Mouse (Mus musculus) hindbrain, embryonic 13.5 days (tissue): ENCODE results near the gene Srgap3. TPM values are rescaled to one million over a fixed set of nuclear protein-coding genes. Genes with fewer than 3 reads are reported as not detected.
A peak's percentile ranks its signal among the peaks of the same experiment; 100 is the strongest.

Source experiments
- ATAC-seq: fragments of 200-750 bp; cut with Nextera tagmentation; 2 replicates; pipeline ENCODE4 v1.8.0; 2017; ENCODE audit warnings: moderate TSS enrichment; ENCODE audit not compliant: low FRiP score
- H3K27ac ChIP-seq: fragments of 300-500 bp; sonication (generic); 2 replicates; pipeline ENCODE4 v1.5.1; 2015; ENCODE audit warnings: inconsistent platforms, mild to moderate bottlenecking, moderate library complexity
- H3K27me3 ChIP-seq: fragments of 300-500 bp; sonication (generic); 2 replicates; pipeline ENCODE4 v1.6.1; 2015; ENCODE audit warnings: mild to moderate bottlenecking, inconsistent platforms
- H3K36me3 ChIP-seq: fragments of 300-500 bp; sonication (generic); 2 replicates; pipeline ENCODE4 v1.6.1; 2015; ENCODE audit warnings: mild to moderate bottlenecking, inconsistent platforms
- H3K4me1 ChIP-seq: fragments of 300-500 bp; sonication (generic); replicated peaks from 2 replicates; pipeline ENCODE4 v1.6.1; 2015; ENCODE audit warnings: inconsistent platforms
- H3K4me2 ChIP-seq: fragments of 300-500 bp; sonication (generic); 2 replicates; pipeline ENCODE4 v1.6.1; 2015; ENCODE audit warnings: inconsistent platforms, mild to moderate bottlenecking, moderate library complexity
- H3K4me3 ChIP-seq: fragments of 300-500 bp; sonication (generic); 2 replicates; pipeline ENCODE4 v1.5.1; 2015; ENCODE audit warnings: mild to moderate bottlenecking, inconsistent platforms
- H3K9ac ChIP-seq: fragments of 300-500 bp; sonication (generic); 2 replicates; pipeline ENCODE4 v1.6.1; 2015; ENCODE audit warnings: mild to moderate bottlenecking, inconsistent platforms
- H3K9me3 ChIP-seq: fragments of 300-500 bp; sonication (generic); 2 replicates; pipeline ENCODE4 v1.6.1; 2016; ENCODE audit warnings: inconsistent platforms
- WGBS: fragments of 180-500 bp; shearing (Covaris S2); methylation state at CpG from one replicate; pipeline ENCODE4 v1.1.7; 2015; 5-methylcytosine and 5-hydroxymethylcytosine counted together
- polyA plus RNA-seq: library from polyadenylated mRNA; unstranded; fragments of >200 nt; fragmentation: Nextera tagmentation; extraction: Ambion mirVana; gene quantifications from 2 replicates; pipeline ENCODE4 v1.2.1, GENCODE M21; 2015

The Srgap3 gene
- polyA plus RNA-seq, 1 experiment from 2014 or later, result 37.5 TPM

DNA sequence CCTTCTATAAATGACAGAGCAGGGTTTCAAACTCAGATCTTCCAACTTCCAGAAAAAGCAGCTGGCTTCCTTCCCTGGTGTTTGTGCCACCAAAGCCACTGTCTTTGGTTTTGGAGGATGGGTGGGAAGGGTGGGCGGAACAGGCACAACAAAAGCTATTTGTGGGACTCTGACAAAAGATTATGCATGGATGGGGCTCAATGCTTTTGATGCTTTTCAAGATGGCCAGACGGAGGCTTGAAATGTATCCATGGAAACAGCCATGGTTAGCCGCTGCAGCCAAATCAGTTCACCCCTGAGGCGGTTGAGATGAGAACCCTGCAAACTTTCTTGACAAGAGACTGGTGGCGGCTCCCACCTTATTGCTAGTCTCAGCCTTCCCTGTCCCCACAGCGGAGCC is 46.8 kb downstream of the Srgap3 start:
- no peaks in the 10 kb centered on the region for H3K36me3 ChIP-seq
- H3K9ac ChIP-seq, result no peak overlapping the region
- ATAC-seq, result peak; percentile 9; the same call in 1 of the 2 replicates
- H3K27me3 ChIP-seq, result no peaks in the 10 kb centered on the region
- H3K4me2 ChIP-seq, result peak overlapping the region; percentile 4; the same call in 1 of the 2 replicates
- no peaks in the 10 kb centered on the region for H3K9me3 ChIP-seq
- no peak overlapping the region for H3K4me3 ChIP-seq
- H3K4me1 ChIP-seq, result peaks cover 87% of the 10 kb centered on the region
- H3K27ac ChIP-seq, result peak overlapping the region; percentile 92
- WGBS, result 20% methylated on average over 6 of the region's 6 CpGs

DNA sequence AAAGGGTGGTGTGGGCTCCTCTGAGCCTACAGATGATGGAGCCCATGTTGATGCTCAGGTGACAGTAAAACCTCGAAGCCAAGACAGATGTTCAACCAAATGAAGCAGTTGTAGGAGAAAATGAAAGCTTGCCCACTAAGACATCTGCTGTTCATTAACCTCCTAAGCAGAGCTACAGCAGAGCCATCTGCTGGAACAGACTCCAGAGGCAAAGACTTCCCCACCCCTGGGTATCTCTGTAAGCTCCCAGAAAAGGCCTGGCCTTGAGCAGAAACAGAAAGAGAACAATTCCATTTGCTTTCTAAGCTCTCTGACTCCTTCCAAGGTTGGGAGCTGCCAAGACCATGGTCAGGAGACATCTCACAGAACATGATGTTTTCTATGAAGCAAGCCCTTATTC is 47.4 kb downstream of the Srgap3 start:
- peaks cover 89% of the 10 kb centered on the region for H3K4me1 ChIP-seq
- no peaks in the 10 kb centered on the region for H3K36me3 ChIP-seq
- WGBS, result 27% methylated on average over 1 of the region's 1 CpGs
- H3K27ac ChIP-seq, result peak overlapping the region; percentile 92
- H3K9me3 ChIP-seq, result no peaks in the 10 kb centered on the region
- H3K9ac ChIP-seq, result no peak overlapping the region
- H3K27me3 ChIP-seq, result no peaks in the 10 kb centered on the region
- no peak overlapping the region for H3K4me3 ChIP-seq
- ATAC-seq, result no peak
- H3K4me2 ChIP-seq, result 0 out of 2 replicates have a peak overlapping the region, but pooled peaks have one; percentile 6

DNA sequence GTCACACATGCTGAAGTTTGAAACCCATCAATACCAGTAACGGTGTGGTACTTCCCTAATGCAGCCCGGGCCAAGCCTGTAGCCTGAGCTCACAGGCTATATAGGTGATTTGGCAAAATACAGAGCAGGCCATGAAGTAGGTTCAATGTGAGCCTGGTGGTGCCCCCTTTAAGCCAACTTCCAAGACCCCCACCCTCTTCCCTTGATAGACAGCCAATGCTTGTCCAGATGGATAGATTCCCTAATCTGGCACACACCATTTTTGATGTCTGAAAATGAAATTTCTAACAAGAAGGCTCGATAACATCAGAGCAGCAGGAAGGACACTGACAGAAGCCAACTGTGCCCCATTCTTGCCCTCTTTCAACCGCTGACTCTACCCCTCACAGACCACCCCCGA is 47.8 kb downstream of the Srgap3 start:
- H3K4me2 ChIP-seq, result 0 out of 2 replicates have a peak overlapping the region, but pooled peaks have one; percentile 6
- no peak for ATAC-seq
- H3K9ac ChIP-seq, result no peak overlapping the region
- H3K27ac ChIP-seq, result peak overlapping the region; percentile 92
- no peak overlapping the region for H3K4me3 ChIP-seq
- H3K9me3 ChIP-seq, result no peaks in the 10 kb centered on the region
- peaks cover 92% of the 10 kb centered on the region for H3K4me1 ChIP-seq
- 54% methylated on average over 5 of the region's 5 CpGs for WGBS
- no peaks in the 10 kb centered on the region for H3K27me3 ChIP-seq
- no peaks in the 10 kb centered on the region for H3K36me3 ChIP-seq

DNA sequence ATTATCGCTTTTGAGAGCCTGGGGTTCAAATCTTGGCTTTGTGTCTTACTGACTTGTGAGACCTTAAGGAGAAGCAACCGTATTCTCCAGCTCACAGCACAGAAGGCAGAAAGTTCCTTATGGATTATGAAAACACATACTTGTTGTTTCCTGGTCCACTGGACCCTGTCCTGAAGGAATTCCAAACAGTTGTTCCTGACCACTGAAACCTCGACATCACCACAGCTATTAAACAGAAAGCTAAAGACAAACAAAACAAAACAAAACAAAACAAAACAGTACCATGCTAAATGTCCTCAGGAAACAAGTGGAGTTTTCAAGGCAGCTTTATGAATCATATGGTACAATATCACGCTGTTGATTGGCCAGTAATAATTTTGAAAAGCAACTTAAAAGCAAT is 48.6 kb downstream of the Srgap3 start:
- no peak overlapping the region for H3K9ac ChIP-seq
- H3K4me3 ChIP-seq, result no peak overlapping the region
- ATAC-seq, result no peak
- WGBS, result 60% methylated on average over 4 of the region's 4 CpGs
- H3K4me1 ChIP-seq, result peaks cover 88% of the 10 kb centered on the region
- H3K27ac ChIP-seq, result peak overlapping the region; percentile 92; the same call in 1 of the 2 replicates
- H3K27me3 ChIP-seq, result no peaks in the 10 kb centered on the region
- H3K36me3 ChIP-seq, result no peaks in the 10 kb centered on the region
- H3K4me2 ChIP-seq, result no peak overlapping the region
- no peaks in the 10 kb centered on the region for H3K9me3 ChIP-seq

DNA sequence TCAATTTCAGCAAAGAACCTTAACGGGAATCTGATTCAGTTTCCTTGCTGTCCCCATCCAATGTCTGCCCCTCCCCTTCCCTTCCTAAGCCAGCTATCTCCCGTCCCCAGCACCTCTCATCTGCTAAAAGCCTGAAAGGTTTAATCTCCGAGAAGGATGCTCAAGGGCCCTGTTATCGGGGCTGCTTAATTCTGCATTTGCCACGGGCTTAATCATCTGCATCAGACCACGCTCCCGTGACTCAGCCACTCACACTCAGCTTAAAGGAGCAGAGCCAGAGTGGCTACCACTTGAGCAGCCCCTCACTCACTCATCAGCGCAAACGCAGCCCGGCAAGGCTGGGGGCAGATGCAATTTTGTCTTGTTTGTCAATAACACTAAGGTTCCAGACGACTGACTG is 50.7 kb downstream of the Srgap3 start:
- Histone ChIP-seq H3K9ac (peak overlapping the region; percentile 53), H3K27me3 (no peaks in the 10 kb centered on the region), H3K9me3 (no peaks in the 10 kb centered on the region), H3K27ac (peak overlapping the region; percentile 90), H3K4me1 (peaks cover 68% of the 10 kb centered on the region), H3K4me2 (peak overlapping the region; percentile 43), H3K36me3 (no peaks in the 10 kb centered on the region), H3K4me3 (no peak overlapping the region)
- WGBS, result 15% methylated on average over 11 of the region's 11 CpGs
- peak; percentile 58; the same call in 1 of the 2 replicates for ATAC-seq

DNA sequence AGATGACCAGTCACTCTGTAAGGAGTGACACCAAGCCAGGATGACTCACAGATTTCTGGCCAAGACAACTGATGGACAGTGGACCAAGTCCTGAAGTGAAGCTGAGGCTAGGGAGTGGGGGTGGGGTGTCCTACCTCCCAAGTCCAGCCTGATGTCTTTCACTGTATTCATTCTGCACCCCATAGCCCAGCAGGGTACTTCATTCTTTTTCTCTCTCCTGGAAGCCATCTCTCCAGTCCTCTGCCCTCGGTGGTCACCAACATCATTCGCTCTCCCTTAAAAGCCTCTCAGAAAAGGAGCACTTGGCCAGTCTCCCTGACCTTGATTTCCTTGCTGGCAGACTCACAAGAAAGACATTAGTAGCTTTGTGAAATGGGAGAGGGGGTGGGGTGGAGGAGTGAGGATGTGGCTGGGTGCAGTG is 56.7 kb downstream of the Srgap3 start:
- 79% methylated on average over 2 of the region's 2 CpGs for WGBS
- no peak overlapping the region for H3K4me2 ChIP-seq

DNA sequence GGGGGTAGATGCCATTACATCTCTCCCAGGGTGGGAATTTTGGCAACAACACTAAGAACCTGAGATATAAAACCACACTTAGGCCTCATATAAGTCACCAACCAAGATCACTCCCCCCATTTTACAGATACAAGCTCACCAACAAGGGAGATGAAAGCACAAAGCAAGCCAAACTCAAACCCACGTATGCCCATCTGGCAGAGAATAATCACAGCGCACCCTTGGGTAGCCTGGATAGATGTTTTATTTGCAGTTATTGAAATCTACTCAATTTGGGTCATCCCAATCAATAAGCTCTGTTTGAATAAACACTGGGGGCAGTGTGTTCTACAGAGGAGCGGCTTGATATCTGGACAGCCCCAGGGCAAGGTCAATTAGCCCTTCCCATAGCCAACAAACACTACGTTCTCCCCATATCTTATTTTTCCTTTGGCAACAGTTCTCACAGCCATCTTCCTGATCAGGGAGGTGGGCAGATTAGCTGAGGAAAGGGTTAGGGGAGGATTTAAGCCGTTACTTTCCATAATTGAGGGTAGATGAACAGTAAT is 63.4 kb downstream of the Srgap3 start:
- no peak for ATAC-seq
- Histone ChIP-seq H3K4me2 (no peak overlapping the region), H3K4me3 (no peak overlapping the region), H3K4me1 (peaks cover 86% of the 10 kb centered on the region), H3K27me3 (no peaks in the 10 kb centered on the region), H3K9me3 (no peaks in the 10 kb centered on the region), H3K36me3 (no peaks in the 10 kb centered on the region), H3K9ac (no peak overlapping the region), H3K27ac (peak overlapping the region; percentile 91)
- whole genome bisulfite sequencing, result 50% methylated on average over 5 of the region's 5 CpGs

More for the DNA sequence above, 56.7 kb downstream of the Srgap3 start:
- H3K9ac ChIP-seq, result no peak overlapping the region
- H3K4me1 ChIP-seq, result peaks cover 55% of the 10 kb centered on the region
- no peak for ATAC-seq
- H3K27me3 ChIP-seq, result no peaks in the 10 kb centered on the region
- H3K9me3 ChIP-seq, result no peaks in the 10 kb centered on the region
- 0 out of 2 replicates have a peak overlapping the region, but pooled peaks have one; percentile 14 for H3K27ac ChIP-seq
- H3K4me3 ChIP-seq, result no peak overlapping the region
- no peaks in the 10 kb centered on the region for H3K36me3 ChIP-seq

DNA sequence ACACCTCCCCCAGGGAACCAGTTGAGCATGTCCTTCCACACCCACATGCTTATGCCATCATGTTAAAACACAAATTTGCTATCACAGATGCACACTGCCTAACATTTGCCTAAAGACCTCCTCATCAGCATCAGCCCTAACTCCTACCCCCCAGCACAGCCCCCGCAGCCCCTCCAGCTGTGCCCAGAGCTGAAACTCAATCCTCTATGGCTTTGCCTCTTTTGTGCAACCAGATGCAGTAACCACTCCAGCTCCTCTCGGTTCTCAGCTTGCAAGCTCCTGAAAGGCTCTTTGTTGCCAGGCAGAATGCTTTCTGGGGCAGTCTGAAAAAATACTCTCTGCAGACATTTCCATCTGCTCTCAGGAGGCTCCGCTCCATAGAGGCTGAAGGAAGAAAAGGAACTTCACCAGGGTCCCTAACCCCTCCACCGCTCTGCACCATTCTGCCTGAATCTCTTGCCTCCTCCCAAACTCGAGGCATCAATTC is 67.0 kb downstream of the Srgap3 start:
- Histone ChIP-seq H3K27me3 (no peaks in the 10 kb centered on the region), H3K4me2 (peak overlapping the region; percentile 27), H3K9me3 (no peaks in the 10 kb centered on the region), H3K4me1 (peaks cover 85% of the 10 kb centered on the region), H3K36me3 (no peaks in the 10 kb centered on the region), H3K27ac (peak overlapping the region; percentile 86), H3K9ac (peak overlapping the region; percentile 53; the same call in 1 of the 2 replicates), H3K4me3 (no peak overlapping the region)
- WGBS, result 7% methylated on average over 5 of the region's 5 CpGs
- peak; percentile 65 for ATAC-seq

- H3K27ac ChIP-seq, result peak overlapping the region; percentile 86
- ATAC-seq, result no peak
- no peaks in the 10 kb centered on the region for H3K9me3 ChIP-seq
- no peaks in the 10 kb centered on the region for H3K27me3 ChIP-seq
- peaks cover 75% of the 10 kb centered on the region for H3K4me1 ChIP-seq
- WGBS, result 66% methylated on average over 5 of the region's 5 CpGs
- H3K4me2 ChIP-seq, result no peak overlapping the region
- H3K9ac ChIP-seq, result no peak overlapping the region
- H3K4me3 ChIP-seq, result no peak overlapping the region
- no peaks in the 10 kb centered on the region for H3K36me3 ChIP-seq
Measured at GRCm38 (mm10) chr6:112879154-112879553, 67.9 kb downstream of the Srgap3 start.

- whole genome bisulfite sequencing, result 88% methylated on average over 9 of the region's 9 CpGs
- Histone ChIP-seq H3K4me2 (no peak overlapping the region), H3K36me3 (peaks cover 9% of the 10 kb centered on the region), H3K4me3 (no peak overlapping the region), H3K27me3 (no peaks in the 10 kb centered on the region), H3K4me1 (peaks cover 59% of the 10 kb centered on the region), H3K27ac (no peak overlapping the region), H3K9me3 (no peaks in the 10 kb centered on the region), H3K9ac (no peak overlapping the region)
- no peak for ATAC-seq
Measured at GRCm38 (mm10) chr6:112873089-112873835, 73.8 kb downstream of the Srgap3 start.

DNA sequence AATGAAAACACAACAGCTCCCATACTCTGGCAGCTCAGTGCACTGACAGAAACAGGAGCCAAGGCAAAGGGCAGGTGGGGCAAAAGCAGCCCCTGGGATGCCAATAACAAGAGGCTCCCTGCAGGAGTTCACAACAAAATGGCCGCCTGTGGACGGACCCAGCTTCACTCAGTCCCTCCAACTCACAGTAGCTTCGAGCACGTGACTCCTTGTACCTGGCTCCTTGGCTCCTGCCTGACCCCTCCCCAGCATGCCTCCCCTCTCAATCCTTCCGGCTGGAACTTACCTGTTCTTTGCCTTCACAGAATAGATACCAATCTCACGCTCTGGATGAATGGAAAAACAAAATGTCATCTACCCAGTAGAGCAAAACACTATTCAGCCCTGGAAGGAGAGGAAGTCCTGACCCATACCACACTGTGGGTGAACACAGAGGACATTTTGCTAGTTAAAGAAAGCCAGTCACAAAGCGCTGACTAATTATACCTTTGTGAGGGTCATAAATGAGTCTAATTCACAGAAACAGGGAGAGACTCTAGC is 75.8 kb downstream of the Srgap3 start:
- H3K27ac ChIP-seq, result no peak overlapping the region
- peaks cover 9% of the 10 kb centered on the region for H3K36me3 ChIP-seq
- no peaks in the 10 kb centered on the region for H3K9me3 ChIP-seq
- no peak for ATAC-seq
- peaks cover 68% of the 10 kb centered on the region for H3K4me1 ChIP-seq
- no peak overlapping the region for H3K4me2 ChIP-seq
- no peaks in the 10 kb centered on the region for H3K27me3 ChIP-seq
- H3K9ac ChIP-seq, result no peak overlapping the region
- 90% methylated on average over 7 of the region's 7 CpGs for WGBS
- no peak overlapping the region for H3K4me3 ChIP-seq

- Histone ChIP-seq H3K27me3 (no peaks in the 10 kb centered on the region), H3K4me1 (peaks cover 73% of the 10 kb centered on the region), H3K4me3 (no peak overlapping the region), H3K4me2 (no peak overlapping the region), H3K36me3 (peaks cover 9% of the 10 kb centered on the region), H3K9me3 (no peaks in the 10 kb centered on the region), H3K9ac (no peak overlapping the region), H3K27ac (no peak overlapping the region)
- no peak for ATAC-seq
- 90% methylated on average over 9 of the region's 9 CpGs for WGBS
Measured at GRCm38 (mm10) chr6:112868197-112868957, 78.7 kb downstream of the Srgap3 start.
